Mouse (Mus musculus): Measurements from ENCODE around the gene Fkbp6. TPM values are rescaled to one million over a fixed set of nuclear protein-coding genes. Genes with fewer than 3 reads are reported as not detected.
A peak's percentile ranks its signal among the peaks of the same experiment; 100 is the strongest.

Fkbp6 gene
- polyA plus RNA-seq, 1 experiment from 2014 or later, result 0.13 TPM

GRCm38 (mm10) chr5:135301916-135302315, 47.9 kb downstream of the Fkbp6 start:
- Histone ChIP-seq H3K27ac (no peak overlapping the region), H3K4me1 (replicated peaks) (no peaks in the 10 kb centered on the region)
- 53% methylated on average over 3 of the region's 3 CpGs for WGBS

DNA sequence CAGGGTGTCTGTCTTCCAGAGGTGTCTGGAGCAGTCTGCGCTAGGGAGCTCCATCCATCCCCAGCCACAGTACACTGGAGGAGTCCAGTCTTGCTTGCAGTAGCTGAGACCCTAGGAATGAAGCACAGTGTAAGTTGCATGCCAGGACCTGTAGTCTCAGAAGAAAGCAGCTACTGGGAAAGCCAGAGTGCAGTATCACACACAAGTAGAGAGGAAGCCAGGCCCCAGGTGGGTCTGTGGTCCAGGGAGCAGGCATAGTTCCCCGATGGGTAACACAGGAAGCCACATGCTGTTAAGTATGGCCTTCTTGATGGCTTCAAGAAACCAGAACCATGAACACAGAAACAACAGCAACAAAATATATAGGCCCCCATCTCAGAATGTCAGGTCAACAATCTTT, 57.8 kb downstream of the Fkbp6 start:
- H3K9ac ChIP-seq, result no peak overlapping the region
- no peak overlapping the region for H3K27ac ChIP-seq
- ATAC-seq (ENCODE audit: low FRiP score), result no peak
- no peak overlapping the region for H3K4me2 ChIP-seq
- no peak overlapping the region for H3K4me3 ChIP-seq
- WGBS, result 85% methylated on average over 2 of the region's 2 CpGs
- no peaks in the 10 kb centered on the region for H3K27me3 ChIP-seq
- H3K9me3 ChIP-seq, result no peaks in the 10 kb centered on the region
- H3K4me1 ChIP-seq (replicated peaks), result 0 out of 2 replicates have a peak, but pooled peaks cover 7% of the 10 kb centered on the region
- no peaks in the 10 kb centered on the region for H3K36me3 ChIP-seq

More at GRCm38 (mm10) chr5:135301916-135302315, 47.9 kb downstream of the Fkbp6 start:
- H3K27me3 ChIP-seq, result no peaks in the 10 kb centered on the region
- no peak overlapping the region for H3K4me2 ChIP-seq
- H3K4me3 ChIP-seq, result no peak overlapping the region
- ATAC-seq (ENCODE audit: low FRiP score), result no peak
- H3K9me3 ChIP-seq, result no peaks in the 10 kb centered on the region
- no peaks in the 10 kb centered on the region for H3K36me3 ChIP-seq
- H3K9ac ChIP-seq, result no peak overlapping the region

DNA sequence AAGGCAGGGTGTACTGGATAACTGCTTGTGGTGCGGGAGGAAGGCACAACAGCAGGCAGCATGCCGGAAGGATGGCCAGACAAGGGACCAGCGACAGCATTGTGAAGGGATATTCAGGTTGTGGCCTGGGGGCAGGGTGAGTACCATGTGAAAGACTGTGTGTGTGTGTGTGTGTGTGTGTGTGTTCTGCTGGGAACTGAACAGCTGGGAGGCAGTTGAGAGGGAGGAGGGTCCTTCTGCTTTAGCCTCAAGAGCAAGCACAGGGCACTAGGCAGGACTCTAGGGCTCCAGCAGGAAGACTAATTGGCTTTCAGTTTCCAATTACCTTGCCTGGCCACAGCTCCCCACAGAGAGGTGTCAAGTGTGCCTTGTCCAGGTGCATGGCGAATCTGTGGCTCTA, 58.7 kb downstream of the Fkbp6 start:
- WGBS, result 46% methylated on average over 4 of the region's 4 CpGs
- Histone ChIP-seq H3K36me3 (no peaks in the 10 kb centered on the region), H3K27ac (no peak overlapping the region)

DNA sequence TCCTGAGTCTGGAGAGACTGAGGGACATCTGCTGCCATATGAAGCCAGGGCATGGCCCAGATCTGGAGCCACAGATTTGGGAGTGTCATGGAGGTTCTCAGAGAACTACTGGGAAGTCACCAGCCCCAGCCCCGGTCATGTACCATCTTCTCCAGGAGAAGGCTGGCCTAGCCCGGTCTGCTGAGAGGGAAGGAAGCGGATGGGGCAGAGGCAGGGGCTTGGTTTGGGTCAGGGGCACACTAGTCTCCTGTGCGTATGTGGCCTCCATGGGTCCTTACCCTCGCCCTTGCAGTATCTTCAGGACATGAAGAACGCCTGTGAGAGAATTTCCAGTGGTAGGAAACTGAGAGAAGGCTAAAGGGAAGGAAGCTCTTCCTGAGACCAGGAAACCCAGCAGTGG, 59.1 kb downstream of the Fkbp6 start:
- H3K27me3 ChIP-seq, result no peaks in the 10 kb centered on the region
- WGBS, result 86% methylated on average over 6 of the region's 6 CpGs
- no peak overlapping the region for H3K4me3 ChIP-seq
- H3K4me2 ChIP-seq, result no peak overlapping the region
- H3K9me3 ChIP-seq, result no peaks in the 10 kb centered on the region
- 0 out of 2 replicates have a peak, but pooled peaks cover 7% of the 10 kb centered on the region for H3K4me1 ChIP-seq (replicated peaks)
- ATAC-seq (ENCODE audit: low FRiP score), result no peak
- H3K9ac ChIP-seq, result no peak overlapping the region
- H3K27ac ChIP-seq, result no peak overlapping the region
- H3K36me3 ChIP-seq, result no peaks in the 10 kb centered on the region

More for the DNA sequence above, 58.7 kb downstream of the Fkbp6 start:
- Histone ChIP-seq H3K27me3 (no peaks in the 10 kb centered on the region), H3K9ac (no peak overlapping the region), H3K4me2 (no peak overlapping the region), H3K4me1 (replicated peaks) (0 out of 2 replicates have a peak, but pooled peaks cover 7% of the 10 kb centered on the region), H3K4me3 (no peak overlapping the region), H3K9me3 (no peaks in the 10 kb centered on the region)
- no peak for ATAC-seq (ENCODE audit: low FRiP score)

DNA sequence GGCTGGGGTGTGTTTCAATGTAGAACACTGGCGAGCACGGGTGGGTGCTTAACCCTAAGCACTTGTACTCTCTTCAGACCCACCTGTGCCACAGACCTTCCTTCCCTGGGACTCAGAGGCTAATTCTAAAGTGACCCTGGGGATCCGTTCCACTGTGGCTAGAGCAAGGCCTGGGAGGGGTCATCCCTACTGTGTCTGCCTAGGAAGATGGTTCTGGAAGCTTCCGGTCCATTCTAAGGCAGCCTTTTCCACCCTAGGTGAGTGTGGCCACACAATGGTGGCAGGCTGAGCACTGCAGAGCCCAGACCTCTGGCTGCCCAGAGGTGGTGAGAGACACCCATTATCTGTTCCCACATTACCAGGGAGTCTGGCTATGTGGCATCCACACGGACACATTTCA, 62.9 kb downstream of the Fkbp6 start:
- Histone ChIP-seq H3K27me3 (no peaks in the 10 kb centered on the region), H3K36me3 (no peaks in the 10 kb centered on the region), H3K4me2 (no peak overlapping the region), H3K27ac (no peak overlapping the region), H3K9me3 (no peaks in the 10 kb centered on the region), H3K9ac (no peak overlapping the region), H3K4me1 (replicated peaks) (0 out of 2 replicates have a peak, but pooled peaks cover 7% of the 10 kb centered on the region), H3K4me3 (no peak overlapping the region)
- no peak for ATAC-seq (ENCODE audit: low FRiP score)
- 81% methylated on average over 5 of the region's 5 CpGs for WGBS

DNA sequence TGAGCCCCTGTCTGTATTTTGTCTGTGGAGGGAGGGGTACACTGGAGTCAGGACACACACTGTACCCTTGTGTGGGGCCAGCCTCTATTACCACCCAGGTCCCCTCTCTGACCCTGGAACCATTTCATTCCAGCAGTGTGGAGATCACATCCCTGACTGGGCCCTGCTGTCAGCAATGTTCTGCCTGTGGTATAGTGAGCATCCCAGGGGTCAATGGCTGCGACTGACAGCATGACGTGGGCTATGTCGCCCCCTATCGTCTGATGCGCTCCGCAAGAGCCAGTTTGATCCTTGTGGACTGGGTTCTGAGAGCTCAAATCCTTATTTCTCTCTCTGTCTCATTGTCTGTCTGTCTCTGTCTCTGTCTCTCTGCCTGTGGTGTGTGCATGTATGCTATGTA, 63.7 kb downstream of the Fkbp6 start:
- Histone ChIP-seq H3K27ac (no peak overlapping the region), H3K9me3 (no peaks in the 10 kb centered on the region), H3K4me1 (replicated peaks) (0 out of 2 replicates have a peak, but pooled peaks cover 4% of the 10 kb centered on the region), H3K36me3 (no peaks in the 10 kb centered on the region), H3K9ac (no peak overlapping the region), H3K27me3 (no peaks in the 10 kb centered on the region), H3K4me3 (no peak overlapping the region), H3K4me2 (no peak overlapping the region)
- WGBS, result 0% methylated on average over 6 of the region's 6 CpGs
- ATAC-seq (ENCODE audit: low FRiP score), result peak; percentile 59; the same call in 1 of the 2 replicates

DNA sequence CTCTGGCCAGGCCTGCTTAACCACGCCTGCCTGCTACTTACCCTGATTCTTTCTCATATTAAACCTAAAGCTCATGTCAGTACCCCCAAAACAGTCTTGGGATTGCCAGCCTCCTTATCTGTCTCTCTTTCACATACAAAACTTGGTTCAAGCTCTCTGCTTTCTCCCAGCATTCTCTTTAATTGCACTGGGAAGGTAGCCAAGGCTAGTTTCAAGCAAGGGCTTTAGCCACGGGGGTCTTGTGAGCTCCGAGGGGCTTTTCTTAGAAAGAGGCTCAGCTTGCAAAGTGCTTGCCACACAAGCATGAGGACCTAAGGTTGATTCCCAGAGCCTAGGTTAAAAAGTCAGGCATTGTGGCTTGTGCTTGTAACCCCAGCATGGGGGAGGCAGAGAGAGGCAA, 64.6 kb downstream of the Fkbp6 start:
- no peaks in the 10 kb centered on the region for H3K4me1 ChIP-seq (replicated peaks)
- H3K36me3 ChIP-seq, result no peaks in the 10 kb centered on the region
- H3K27ac ChIP-seq, result no peak overlapping the region
- H3K4me2 ChIP-seq, result no peak overlapping the region
- no peaks in the 10 kb centered on the region for H3K9me3 ChIP-seq
- WGBS, result 62% methylated on average over 3 of the region's 3 CpGs
- no peak overlapping the region for H3K4me3 ChIP-seq
- no peak overlapping the region for H3K9ac ChIP-seq
- no peak for ATAC-seq (ENCODE audit: low FRiP score)
- no peaks in the 10 kb centered on the region for H3K27me3 ChIP-seq

- no peak overlapping the region for H3K9ac ChIP-seq
- peaks cover 17% of the 10 kb centered on the region for H3K27me3 ChIP-seq
- WGBS, result 85% methylated on average over 9 of the region's 9 CpGs
- peaks cover 14% of the 10 kb centered on the region for H3K4me1 ChIP-seq (replicated peaks)
- no peak overlapping the region for H3K4me3 ChIP-seq
- H3K9me3 ChIP-seq, result no peaks in the 10 kb centered on the region
- ATAC-seq (ENCODE audit: low FRiP score), result no peak
- H3K4me2 ChIP-seq, result no peak overlapping the region
- no peaks in the 10 kb centered on the region for H3K36me3 ChIP-seq
- H3K27ac ChIP-seq, result no peak overlapping the region
Measured at GRCm38 (mm10) chr5:135280226-135280625, 69.6 kb downstream of the Fkbp6 start.

GRCm38 (mm10) chr5:135276597-135276996, 73.2 kb downstream of the Fkbp6 start:
- Histone ChIP-seq H3K27ac (no peak overlapping the region), H3K9me3 (no peaks in the 10 kb centered on the region), H3K36me3 (no peaks in the 10 kb centered on the region), H3K4me3 (peak overlapping the region; percentile 19), H3K4me1 (replicated peaks) (peaks cover 33% of the 10 kb centered on the region), H3K27me3 (peaks cover 20% of the 10 kb centered on the region), H3K4me2 (peak overlapping the region; percentile 49), H3K9ac (peak overlapping the region; percentile 56; the same call in 1 of the 2 replicates)
- ATAC-seq (ENCODE audit: low FRiP score), result no peak
- 3% methylated on average over 36 of the region's 36 CpGs for whole genome bisulfite sequencing

DNA sequence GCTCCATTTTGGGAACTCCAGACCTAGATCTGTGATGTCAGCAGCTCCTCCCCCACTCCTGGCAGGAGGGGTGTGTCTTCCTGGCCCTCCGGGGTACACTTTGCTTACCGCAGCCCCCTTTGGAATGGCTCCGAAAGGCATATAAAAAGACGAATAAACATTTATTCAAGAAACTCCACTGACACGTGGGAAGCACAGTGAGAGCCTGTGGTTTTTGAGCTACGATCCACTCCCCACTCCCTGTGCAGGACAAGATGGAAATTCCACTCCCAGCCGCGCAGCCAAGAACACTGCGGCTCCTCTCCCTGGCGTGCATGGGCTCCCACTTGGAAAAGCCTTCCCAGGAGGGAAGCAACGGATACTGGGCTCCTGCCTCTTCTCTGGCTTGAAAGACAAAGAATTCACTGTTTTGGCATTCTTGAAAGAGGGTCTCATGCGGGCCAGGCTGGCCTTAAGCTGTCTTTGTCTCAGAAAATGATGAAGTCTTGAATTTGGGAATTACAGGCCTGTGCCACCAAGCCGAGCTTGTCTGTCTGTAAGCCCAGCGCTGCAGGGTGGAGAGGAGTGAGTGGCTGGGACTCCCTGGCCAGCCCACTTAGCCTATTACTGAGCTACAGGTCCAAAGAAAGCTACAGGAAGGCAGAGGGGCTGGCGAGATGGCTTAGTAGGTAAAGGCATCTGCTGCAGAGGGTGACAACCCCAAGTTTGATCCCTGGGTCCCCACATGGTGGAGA, 75.0 kb downstream of the Fkbp6 start:
- no peaks in the 10 kb centered on the region for H3K9me3 ChIP-seq
- peak overlapping the region; percentile 17; the same call in 1 of the 2 replicates for H3K4me3 ChIP-seq
- no peaks in the 10 kb centered on the region for H3K36me3 ChIP-seq
- peaks cover 36% of the 10 kb centered on the region for H3K4me1 ChIP-seq (replicated peaks)
- peak overlapping the region; percentile 52 for H3K27ac ChIP-seq
- peak overlapping the region; percentile 19; the same call in 1 of the 2 replicates for H3K9ac ChIP-seq
- WGBS, result 9% methylated on average over 15 of the region's 15 CpGs
- H3K27me3 ChIP-seq, result peaks cover 20% of the 10 kb centered on the region
- no peak; the same call in 1 of the 2 replicates for ATAC-seq (ENCODE audit: low FRiP score)
- peak overlapping the region; percentile 29 for H3K4me2 ChIP-seq

- peak; percentile 72 for ATAC-seq (ENCODE audit: low FRiP score)
- 39% methylated on average over 12 of the region's 12 CpGs for WGBS
- Histone ChIP-seq H3K36me3 (no peaks in the 10 kb centered on the region), H3K27me3 (peaks cover 13% of the 10 kb centered on the region), H3K27ac (peak overlapping the region; percentile 67), H3K9ac (no peak overlapping the region), H3K4me1 (replicated peaks) (peaks cover 33% of the 10 kb centered on the region), H3K4me2 (no peak overlapping the region), H3K4me3 (no peak overlapping the region), H3K9me3 (no peaks in the 10 kb centered on the region)
Measured at GRCm38 (mm10) chr5:135271563-135272165, 78.2 kb downstream of the Fkbp6 start.

DNA sequence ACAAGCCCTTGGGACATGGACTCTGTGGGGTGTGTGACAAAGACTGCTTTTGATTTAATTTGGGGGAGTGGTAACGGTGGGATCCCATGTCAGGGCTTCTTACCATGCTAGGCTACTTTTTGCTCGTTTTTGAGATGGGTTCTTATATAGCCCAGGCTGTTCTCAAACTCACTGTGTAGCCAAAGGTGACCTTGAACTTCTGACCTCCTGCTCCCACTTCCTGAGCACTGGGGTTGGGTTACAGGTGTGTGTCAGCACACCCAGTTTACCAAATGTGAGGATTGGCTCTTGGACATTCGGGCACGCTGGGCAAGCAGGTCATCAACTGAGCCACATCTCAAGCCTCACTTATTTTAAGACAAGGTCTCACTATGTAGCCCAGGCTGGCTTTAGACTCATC, 79.5 kb downstream of the Fkbp6 start:
- no peak overlapping the region for H3K4me2 ChIP-seq
- WGBS, result 91% methylated on average over 4 of the region's 4 CpGs
- H3K9ac ChIP-seq, result no peak overlapping the region
- no peak overlapping the region for H3K4me3 ChIP-seq
- no peaks in the 10 kb centered on the region for H3K36me3 ChIP-seq
- peaks cover 23% of the 10 kb centered on the region for H3K4me1 ChIP-seq (replicated peaks)
- H3K27me3 ChIP-seq, result 0 out of 2 replicates have a peak, but pooled peaks cover 3% of the 10 kb centered on the region
- ATAC-seq (ENCODE audit: low FRiP score), result no peak
- H3K9me3 ChIP-seq, result no peaks in the 10 kb centered on the region
- H3K27ac ChIP-seq, result no peak overlapping the region

All from hindbrain, embryonic 13.5 days (tissue).